Mouse (Mus musculus) liver, embryonic 13.5 days (tissue): ENCODE data around the gene Gm49405. TPM values are rescaled to one million over a fixed set of nuclear protein-coding genes. Genes with fewer than 3 reads are reported as not detected.
"Not testable (repeated sequence)": the region's sequence is repeated elsewhere in the genome, so short reads cannot be mapped to it uniquely, and the experiment has no call there.

Experiments
- ATAC-seq: fragments of 200-750 bp; cut with Nextera tagmentation; 2 replicates; pipeline ENCODE4 v1.8.0; 2017; ENCODE audit warnings: low read depth, mild to moderate bottlenecking, moderate number of reproducible peaks, moderate library complexity
- DNase-seq: peaks from one replicate; pipeline ENCODE4 v3.0.0; 2022
- H3K27ac ChIP-seq: fragments of 300-500 bp; sonication (generic); 2 replicates; pipeline ENCODE4 v1.5.1; 2015; ENCODE audit warnings: moderate library complexity, mild to moderate bottlenecking, inconsistent platforms
- H3K27me3 ChIP-seq: fragments of 300-500 bp; sonication (generic); 2 replicates; pipeline ENCODE4 v1.6.1; 2015; ENCODE audit warnings: mild to moderate bottlenecking, inconsistent platforms
- H3K36me3 ChIP-seq: fragments of 300-500 bp; sonication (generic); 2 replicates; pipeline ENCODE4 v1.6.1; 2015; ENCODE audit warnings: mild to moderate bottlenecking, inconsistent platforms
- H3K4me1 ChIP-seq: fragments of 300-500 bp; sonication (generic); replicated peaks from 2 replicates; pipeline ENCODE4 v1.6.1; 2015; ENCODE audit warnings: inconsistent platforms
- H3K4me2 ChIP-seq: fragments of 300-500 bp; sonication (generic); 2 replicates; pipeline ENCODE4 v1.6.1; 2015; ENCODE audit warnings: inconsistent platforms, mild to moderate bottlenecking, moderate library complexity
- H3K4me3 ChIP-seq: fragments of 300-500 bp; sonication (generic); replicated peaks from 2 replicates; pipeline ENCODE4 v1.5.1; 2015; ENCODE audit warnings: mild to moderate bottlenecking, inconsistent platforms
- H3K9ac ChIP-seq: fragments of 300-500 bp; sonication (generic); 2 replicates; pipeline ENCODE4 v1.6.1; 2015; ENCODE audit warnings: mild to moderate bottlenecking, inconsistent platforms
- H3K9me3 ChIP-seq: fragments of 300-500 bp; sonication (generic); replicated peaks from 2 replicates; pipeline ENCODE4 v1.6.1; 2016; ENCODE audit warnings: inconsistent platforms
- WGBS: fragments of 180-500 bp; shearing (Covaris S2); methylation state at CpG from one replicate; pipeline ENCODE4 v1.1.7; 2015; ENCODE audit not compliant: insufficient replicate concordance; 5-methylcytosine and 5-hydroxymethylcytosine counted together
- polyA plus RNA-seq: library from polyadenylated mRNA; unstranded; fragments of >200 nt; fragmentation: Nextera tagmentation; extraction: Ambion mirVana; gene quantifications from 2 replicates; pipeline ENCODE4 v1.2.1, GENCODE M21; 2015

The Gm49405 gene
- polyA plus RNA-seq, 1 experiment from 2014 or later = 0.55 TPM

DNA sequence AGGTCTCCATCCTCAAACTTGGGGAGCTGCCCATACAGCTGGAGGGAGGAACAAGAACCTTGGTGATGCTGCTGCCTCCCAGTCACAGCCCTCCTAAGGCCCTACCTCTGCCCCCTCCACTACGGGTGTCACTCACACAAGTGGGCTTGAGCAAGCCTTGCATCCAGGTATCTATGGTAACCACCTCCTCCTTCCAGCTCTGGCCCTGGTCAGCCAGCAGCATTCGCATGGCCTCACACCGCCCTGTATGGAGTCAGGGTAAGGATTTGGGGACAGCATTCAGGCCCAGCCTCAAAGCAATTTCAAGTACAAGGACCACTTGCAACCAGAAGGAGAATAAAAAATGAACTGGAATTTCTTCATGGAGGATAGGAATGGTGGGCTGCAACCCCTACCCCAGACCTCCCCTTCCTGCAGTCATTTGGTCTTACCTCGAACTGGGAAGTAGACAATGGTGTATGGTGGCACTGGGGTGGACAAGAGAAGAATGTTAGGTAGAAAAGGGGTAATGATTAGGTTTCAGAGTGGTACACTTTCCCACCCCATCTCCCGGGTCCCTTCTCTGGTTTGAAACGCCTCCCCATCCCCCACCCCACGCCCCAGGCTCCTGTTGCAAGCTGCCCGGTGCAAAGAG is 36.8 kb downstream of the Gm49405 start:
- Histone ChIP-seq H3K4me1 (peaks cover 46% of the 10 kb centered on the region), H3K4me2 (peak overlapping the region; percentile 84), H3K9ac (peak overlapping the region; percentile 84), H3K4me3 (peak overlapping the region; percentile 70), H3K27ac (peak overlapping the region; percentile 81)
- H3K36me3 ChIP-seq, H3K27me3 ChIP-seq, DNase-seq, H3K9me3 ChIP-seq: not testable (repeated sequence)
- peak; percentile 9 for ATAC-seq
- 27% methylated on average over 8 of the region's 8 CpGs for WGBS

DNA sequence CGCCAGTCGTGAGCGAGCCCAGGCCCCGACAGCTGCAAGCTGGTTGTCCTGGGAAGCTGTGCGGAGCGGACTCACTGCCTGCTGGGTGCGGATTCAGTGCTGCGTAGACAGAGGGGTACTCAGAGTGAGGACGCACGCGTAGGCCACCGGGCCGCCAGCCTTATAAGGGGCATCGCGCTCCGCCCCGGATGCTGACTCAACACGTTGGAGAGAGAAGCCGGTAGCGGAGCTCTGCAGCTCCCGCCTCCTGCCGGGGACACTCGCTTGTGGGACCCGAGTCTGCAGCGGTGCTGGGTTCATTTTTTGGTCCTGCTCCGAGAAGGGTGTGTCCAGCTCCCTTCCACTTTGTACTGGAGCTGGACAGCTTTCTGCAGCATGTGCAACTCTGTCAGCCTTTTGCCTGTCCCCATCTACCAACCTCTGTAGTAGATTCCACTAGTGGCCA is 37.4 kb downstream of the Gm49405 start, which contains the start of gene Gstp1:
Gene Gstp1 (minus strand): TSS at position 198 of the 445 bp plus-strand sequence.
- DNase-seq (peak; percentile 81), ATAC-seq (peak; percentile 84)
- Histone ChIP-seq H3K9me3 (no peaks in the 10 kb centered on the region; the same call in 1 of the 2 replicates), H3K4me1 (peaks cover 48% of the 10 kb centered on the region), H3K9ac (peak within 1 kb of the TSS; percentile 84), H3K36me3 (peaks cover 9% of the 10 kb centered on the region; the same call in 1 of the 2 replicates), H3K27ac (peak within 1 kb of the TSS; percentile 81), H3K4me3 (peak within 1 kb of the TSS; percentile 70), H3K27me3 (no peaks in the 10 kb centered on the region), H3K4me2 (peak within 1 kb of the TSS; percentile 84)
- WGBS = 1% methylated on average over 26 of the region's 26 CpGs

DNA sequence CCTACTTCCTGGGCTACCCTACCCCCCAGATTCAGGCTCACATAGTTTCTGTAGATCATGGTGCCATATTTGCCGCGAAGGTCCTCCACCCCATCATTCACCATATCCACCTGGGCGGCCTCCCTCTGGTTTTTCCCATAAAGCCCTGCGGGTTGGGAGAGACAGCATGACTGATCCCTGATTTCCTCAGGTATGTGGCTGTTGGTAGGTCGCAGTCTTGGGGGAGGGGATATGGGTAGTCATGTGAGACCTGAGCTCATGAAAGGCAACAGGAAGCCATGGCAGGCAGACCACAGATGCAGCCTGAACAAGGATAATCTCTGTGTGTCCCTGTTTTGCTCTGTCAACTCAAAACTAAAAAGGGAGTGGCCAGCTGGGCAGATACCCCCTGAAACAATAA is 40.5 kb downstream of the Gm49405 start:
- not testable (repeated sequence) for H3K9me3 ChIP-seq, H3K4me3 ChIP-seq, H3K4me2 ChIP-seq, DNase-seq, H3K36me3 ChIP-seq, H3K27me3 ChIP-seq, ATAC-seq, H3K9ac ChIP-seq, H3K27ac ChIP-seq
- WGBS = 81% methylated on average over 5 of the region's 5 CpGs
- H3K4me1 ChIP-seq = peaks cover 56% of the 10 kb centered on the region

DNA sequence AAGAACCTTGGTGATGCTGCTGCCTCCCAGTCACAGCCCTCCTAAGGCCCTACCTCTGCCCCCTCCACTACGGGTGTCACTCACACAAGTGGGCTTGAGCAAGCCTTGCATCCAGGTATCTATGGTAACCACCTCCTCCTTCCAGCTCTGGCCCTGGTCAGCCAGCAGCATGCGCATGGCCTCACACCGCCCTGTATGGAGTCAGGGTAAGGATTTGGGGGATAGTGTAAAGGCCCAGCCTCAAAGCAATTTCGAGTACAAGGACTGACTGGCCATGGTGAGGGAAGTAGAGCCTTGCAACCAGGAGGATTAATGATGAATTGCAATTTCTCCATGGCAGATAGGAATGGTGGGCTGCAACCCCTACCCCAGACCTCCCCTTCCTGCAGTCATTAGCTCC is 41.1 kb downstream of the Gm49405 start:
- not testable (repeated sequence) for H3K4me2 ChIP-seq, ATAC-seq, H3K36me3 ChIP-seq, H3K4me3 ChIP-seq, H3K27me3 ChIP-seq, DNase-seq, H3K9me3 ChIP-seq, H3K27ac ChIP-seq, H3K9ac ChIP-seq
- peaks cover 56% of the 10 kb centered on the region for H3K4me1 ChIP-seq
- WGBS = 89% methylated on average over 3 of the region's 4 CpGs

DNA sequence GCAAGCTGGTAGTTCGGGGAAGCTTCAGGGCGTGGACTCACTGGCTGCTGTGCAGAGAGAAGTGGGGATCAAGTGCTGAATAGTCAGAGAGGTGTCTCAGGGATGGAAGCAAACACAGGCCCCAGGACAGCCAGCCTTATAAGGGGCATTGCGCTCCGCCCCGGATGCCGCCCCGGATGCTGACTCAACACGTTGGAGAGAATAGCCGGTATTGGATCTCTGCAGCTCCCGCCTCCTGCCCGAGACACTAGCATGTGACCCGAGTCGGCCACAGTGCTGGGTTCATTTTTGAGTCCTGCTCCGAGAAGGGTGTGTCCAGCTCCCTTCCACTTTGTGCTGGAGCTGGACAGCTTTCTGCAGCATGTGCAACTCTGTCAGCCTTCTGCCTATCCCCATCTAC is 41.7 kb downstream of the Gm49405 start:
- no peak for ATAC-seq

DNA sequence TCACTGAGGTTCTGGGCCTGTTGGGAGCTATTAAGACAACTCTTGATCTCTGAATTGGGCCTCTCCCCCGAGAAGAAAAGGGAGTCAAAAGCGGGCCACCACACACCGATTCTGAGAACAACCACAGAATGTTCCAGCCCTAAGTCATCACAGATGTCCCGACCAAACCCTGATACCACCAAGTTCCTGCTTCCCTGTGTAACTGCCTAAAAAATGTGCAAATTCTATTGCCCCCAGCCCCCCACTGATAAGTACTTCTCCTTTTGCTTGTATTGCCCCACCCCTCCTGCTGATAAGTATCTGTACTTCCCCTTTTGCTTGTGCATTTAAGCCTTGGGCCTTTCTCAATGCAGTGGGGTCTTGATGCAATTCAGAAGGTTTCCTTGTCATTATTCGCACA is 43.7 kb downstream of the Gm49405 start:
- not testable (repeated sequence) for DNase-seq, H3K27me3 ChIP-seq, H3K4me2 ChIP-seq, ATAC-seq, H3K36me3 ChIP-seq, H3K9me3 ChIP-seq, H3K4me3 ChIP-seq, H3K9ac ChIP-seq
- Histone ChIP-seq H3K27ac (peak overlapping the region; percentile 21; the same call in 1 of the 2 replicates), H3K4me1 (peaks cover 56% of the 10 kb centered on the region)
- WGBS = 52% methylated on average over 5 of the region's 5 CpGs

More for the DNA sequence above, 41.7 kb downstream of the Gm49405 start:
- Histone ChIP-seq H3K36me3 (no peaks in the 10 kb centered on the region), H3K4me3 (no peak overlapping the region), H3K9ac (no peak overlapping the region), H3K27me3 (no peaks in the 10 kb centered on the region), H3K27ac (no peak overlapping the region), H3K9me3 (no peaks in the 10 kb centered on the region), H3K4me2 (no peak overlapping the region), H3K4me1 (peaks cover 59% of the 10 kb centered on the region)
- peak; percentile 38 for DNase-seq
- WGBS = 61% methylated on average over 14 of the region's 14 CpGs

DNA sequence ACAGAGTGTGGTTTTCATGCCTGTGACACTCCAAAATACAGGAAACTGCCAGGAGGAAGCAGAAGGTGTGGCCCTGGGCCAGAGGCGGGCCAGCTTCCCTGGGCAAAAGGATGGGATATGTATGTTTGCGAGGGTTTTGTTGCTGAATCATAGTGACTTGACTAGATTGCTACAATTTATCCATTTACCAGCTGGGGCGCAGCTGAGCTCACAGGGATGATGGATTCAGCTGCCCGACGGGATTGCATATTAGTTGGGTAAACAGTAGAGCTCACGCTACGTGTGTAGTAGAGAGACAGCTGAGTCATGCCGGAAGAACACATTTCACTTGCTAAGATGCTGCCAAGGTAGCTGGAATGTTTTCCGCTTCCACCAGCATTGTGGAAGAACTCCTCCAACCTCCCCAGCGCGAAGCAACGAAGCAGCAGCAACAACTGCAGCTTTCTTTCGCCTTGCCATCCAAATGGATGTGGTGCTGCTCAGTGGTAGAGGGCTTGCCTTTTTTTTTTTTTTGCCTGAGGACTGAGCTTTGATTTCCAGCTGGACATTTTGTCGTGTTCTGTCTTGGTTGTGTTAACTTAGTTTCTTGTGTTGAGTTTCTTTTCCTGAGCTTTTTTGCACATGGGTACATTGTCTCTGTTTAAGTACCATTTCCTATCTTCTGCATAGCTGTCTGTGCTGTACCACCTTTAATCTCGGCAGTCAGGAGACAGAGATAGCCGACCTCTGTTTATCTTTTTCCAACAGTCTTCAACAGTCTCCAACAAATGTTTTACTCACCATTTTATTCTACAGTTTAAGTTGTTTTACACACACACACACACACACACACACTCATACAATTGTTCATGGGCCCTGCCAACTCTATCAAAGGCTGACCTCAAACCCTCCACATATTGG is 45.8 kb downstream of the Gm49405 start, which contains the start of gene Gstp2:
Gene Gstp2 (minus strand): TSS at position 58 of the 900 bp plus-strand sequence.
- Histone ChIP-seq H3K36me3 (no peaks in the 10 kb centered on the region), H3K9me3 (no peaks in the 10 kb centered on the region), H3K4me3 (peak within 1 kb of the TSS; percentile 35), H3K9ac (peak within 1 kb of the TSS; percentile 63), H3K4me2 (peak within 1 kb of the TSS; percentile 69), H3K27me3 (no peaks in the 10 kb centered on the region), H3K27ac (peak within 1 kb of the TSS; percentile 98), H3K4me1 (peaks cover 56% of the 10 kb centered on the region)
- DNase-seq (peak; percentile 76), ATAC-seq (peak; percentile 79)
- 43% methylated on average over 16 of the region's 16 CpGs for WGBS

DNA sequence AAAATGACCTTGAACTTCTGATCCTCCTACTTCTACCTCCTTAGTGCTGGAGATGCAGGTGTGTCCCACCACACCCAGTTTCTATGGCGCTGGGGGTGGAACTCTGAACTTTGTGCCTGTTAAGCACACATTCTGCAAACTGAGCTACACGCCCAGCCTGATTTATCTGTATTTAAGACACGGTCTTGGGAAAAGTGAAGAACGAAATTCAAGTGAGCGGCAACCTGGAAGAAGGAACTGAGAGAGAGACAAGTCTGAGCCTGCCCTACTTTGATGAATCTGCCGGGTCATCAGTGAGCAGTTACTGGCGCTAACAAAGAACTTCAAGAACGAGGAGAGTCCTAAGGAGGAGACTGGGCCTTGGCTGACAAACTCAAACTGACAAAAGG is 46.4 kb downstream of the Gm49405 start:
- ATAC-seq (peak; percentile 80), DNase-seq (peak; percentile 67)
- no peaks in the 10 kb centered on the region for H3K27me3 ChIP-seq
- H3K4me1 ChIP-seq = peaks cover 55% of the 10 kb centered on the region
- H3K36me3 ChIP-seq = no peaks in the 10 kb centered on the region
- peak overlapping the region; percentile 35 for H3K4me3 ChIP-seq
- H3K9me3 ChIP-seq = no peaks in the 10 kb centered on the region
- WGBS = 35% methylated on average over 8 of the region's 8 CpGs
- peak overlapping the region; percentile 69 for H3K4me2 ChIP-seq
- peak overlapping the region; percentile 98 for H3K27ac ChIP-seq
- peak overlapping the region; percentile 63 for H3K9ac ChIP-seq

DNA sequence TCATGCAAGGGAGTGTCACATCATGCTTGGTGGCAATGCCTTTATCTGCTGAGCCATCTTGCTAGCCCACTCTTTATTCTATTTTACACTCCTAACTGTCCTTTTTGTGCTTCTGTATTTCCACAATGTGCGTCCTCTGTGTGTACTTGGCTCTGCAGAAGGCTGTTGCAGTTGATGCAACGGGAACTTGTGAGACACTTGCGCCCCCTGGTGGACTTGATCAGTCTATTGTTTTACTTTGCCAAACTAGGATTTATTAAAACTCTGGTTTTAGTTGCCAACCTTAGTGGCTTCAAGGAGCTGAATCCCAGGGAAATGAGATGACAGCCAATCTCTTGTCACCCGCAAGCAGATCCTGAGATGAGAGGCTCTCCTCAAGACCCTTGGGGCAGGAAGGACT is 47.4 kb downstream of the Gm49405 start:
- no peak for ATAC-seq
- Histone ChIP-seq H3K36me3 (no peaks in the 10 kb centered on the region), H3K9ac (0 out of 2 replicates have a peak overlapping the region, but pooled peaks have one; percentile 63), H3K4me3 (peak overlapping the region; percentile 35; the same call in 1 of the 2 replicates), H3K4me2 (peak overlapping the region; percentile 69), H3K4me1 (peaks cover 52% of the 10 kb centered on the region), H3K27me3 (no peaks in the 10 kb centered on the region), H3K9me3 (no peaks in the 10 kb centered on the region), H3K27ac (peak overlapping the region; percentile 98; the same call in 1 of the 2 replicates)
- DNase-seq = peak; percentile 72
- 14% methylated on average over 4 of the region's 4 CpGs for WGBS

DNA sequence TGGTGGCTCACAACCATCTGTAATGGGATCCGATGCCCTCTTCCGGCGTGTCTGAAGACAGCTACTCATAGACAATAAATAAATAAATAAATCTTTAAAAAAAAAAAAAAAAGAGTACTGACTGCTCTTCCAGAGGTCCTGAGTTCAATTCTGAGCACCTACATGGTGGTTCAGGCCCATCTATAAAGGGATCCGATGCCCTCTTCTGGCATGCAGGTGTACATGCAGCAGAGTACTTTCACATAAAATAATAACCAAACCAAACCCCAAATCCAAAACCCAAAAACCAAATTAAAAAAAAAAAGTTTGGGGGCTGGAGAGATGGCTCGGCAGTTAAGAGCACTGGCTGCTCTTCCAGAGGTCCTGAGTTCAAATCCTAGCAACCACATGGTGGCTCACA is 48.6 kb downstream of the Gm49405 start:
- 66% methylated on average over 5 of the region's 5 CpGs for WGBS
- peaks cover 45% of the 10 kb centered on the region for H3K4me1 ChIP-seq
- not testable (repeated sequence) for H3K27me3 ChIP-seq, H3K9me3 ChIP-seq, H3K4me3 ChIP-seq, H3K9ac ChIP-seq, H3K4me2 ChIP-seq, DNase-seq, ATAC-seq, H3K36me3 ChIP-seq, H3K27ac ChIP-seq

DNA sequence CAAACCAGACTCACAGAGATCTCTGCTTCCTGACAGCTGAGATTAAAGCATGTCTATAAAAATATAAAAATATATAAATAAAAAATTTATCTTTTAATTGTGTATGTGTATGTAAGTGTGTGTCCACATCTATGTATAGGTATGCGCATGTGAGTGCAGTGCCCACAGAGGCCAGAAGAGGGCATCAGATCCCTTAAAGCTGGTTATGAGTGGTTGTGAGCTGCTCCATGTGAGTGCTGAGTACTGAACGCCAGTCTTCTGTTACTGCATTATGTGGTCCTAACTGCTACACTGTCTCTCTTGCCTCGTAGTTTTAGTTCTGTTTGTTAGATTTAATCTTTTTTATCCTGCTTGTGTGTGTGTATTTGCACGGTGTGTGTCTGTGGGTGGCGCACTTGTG is 50.6 kb downstream of the Gm49405 start:
- WGBS = 84% methylated on average over 5 of the region's 5 CpGs
- ATAC-seq = no peak
- no peak for DNase-seq

More for the DNA sequence above, 50.6 kb downstream of the Gm49405 start:
- Histone ChIP-seq H3K9ac (no peak overlapping the region), H3K9me3 (no peaks in the 10 kb centered on the region), H3K4me2 (no peak overlapping the region), H3K4me1 (peaks cover 41% of the 10 kb centered on the region), H3K27me3 (no peaks in the 10 kb centered on the region), H3K4me3 (no peak overlapping the region), H3K27ac (no peak overlapping the region), H3K36me3 (no peaks in the 10 kb centered on the region)
